Mouse (Mus musculus) kidney, adult 2 months (tissue): Measurements from ENCODE around the gene Cmklr1. TPM values are rescaled to one million over a fixed set of nuclear protein-coding genes. Genes with fewer than 3 reads are reported as not detected.

Experiments
- DNase-seq: peaks from one replicate; pipeline ENCODE4 v3.0.0; 2021
- H3K27ac ChIP-seq: fragments of 200-500 bp; 2 replicates; pipeline ENCODE4 v1.5.1; 2012; ENCODE audit warnings: low read depth, low read length, control low read depth, inconsistent platforms; ENCODE audit not compliant: insufficient read depth
- H3K27me3 ChIP-seq: fragments of 200-500 bp; replicated peaks from 2 replicates; pipeline ENCODE4 v1.6.1; 2012; ENCODE audit warnings: mild to moderate bottlenecking, moderate library complexity, low read length, inconsistent platforms; ENCODE audit not compliant: control insufficient read depth, insufficient read depth
- H3K36me3 ChIP-seq: fragments of 200-500 bp; 2 replicates; pipeline ENCODE4 v1.6.1; 2012; ENCODE audit warnings: mild to moderate bottlenecking, moderate library complexity, low read length, inconsistent platforms; ENCODE audit not compliant: control insufficient read depth, insufficient read depth
- H3K4me1 ChIP-seq: fragments of 200-500 bp; 2 replicates; pipeline ENCODE4 v1.6.1; 2011; ENCODE audit warnings: low read length; ENCODE audit not compliant: control insufficient read depth, insufficient read depth
- H3K4me3 ChIP-seq: fragments of 200-500 bp; 2 replicates; pipeline ENCODE4 v1.5.1; 2011; ENCODE audit warnings: mild to moderate bottlenecking, low read depth, low read length, control low read depth; ENCODE audit not compliant: insufficient read depth
- CTCF ChIP-seq: fragments of 200-500 bp; conservative IDR thresholded peaks from 2 replicates; pipeline ENCODE4 v1.5.1; 2011; ENCODE audit warnings: low read depth, mild to moderate bottlenecking, control low read depth, low read length, moderate library complexity, mixed read lengths; ENCODE audit not compliant: insufficient read depth, insufficient read length
- POLR2A ChIP-seq: fragments of 200-500 bp; IDR thresholded peaks from one replicate; pipeline ENCODE4 v1.6.1; 2011; ENCODE audit warnings: low read depth, low read length, control low read depth
- WGBS: fragments of 180-500 bp; shearing (Covaris S2); methylation state at CpG from one replicate; pipeline ENCODE4 v1.1.7; 2018; 5-methylcytosine and 5-hydroxymethylcytosine counted together
- polyA plus RNA-seq: library from polyadenylated mRNA; depleted of rRNA; stranded (reverse); fragments of >200 nt; gene quantifications from 2 replicates; pipeline ENCODE4 v1.2.3, GENCODE M21; 2012

The Cmklr1 gene
- polyA plus RNA-seq, 1 experiment: 19.4 TPM

DNA sequence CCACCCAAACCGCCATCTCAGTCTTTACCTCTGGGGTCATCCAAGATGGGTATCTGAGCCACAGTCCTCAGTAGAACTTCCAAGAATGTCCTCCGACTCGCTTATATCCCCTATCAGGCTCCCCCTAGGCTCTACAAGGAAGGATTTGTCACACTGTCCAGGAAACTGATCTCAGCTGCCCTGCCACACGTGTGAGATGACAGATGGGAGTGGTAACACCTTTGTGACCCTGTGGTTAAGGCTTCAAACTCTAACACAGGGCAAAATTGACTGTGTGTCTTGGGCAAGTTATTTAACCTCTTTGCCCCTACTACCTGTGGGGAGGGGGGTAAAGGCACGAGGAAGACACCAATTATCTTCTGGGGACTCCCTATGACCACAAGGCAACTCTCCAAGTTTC, 11.1 kb downstream of the Cmklr1 start:
- TF ChIP-seq CTCF (no peak), POLR2A (no peak)
- 66% methylated on average over 5 of the region's 5 CpGs for WGBS

DNA sequence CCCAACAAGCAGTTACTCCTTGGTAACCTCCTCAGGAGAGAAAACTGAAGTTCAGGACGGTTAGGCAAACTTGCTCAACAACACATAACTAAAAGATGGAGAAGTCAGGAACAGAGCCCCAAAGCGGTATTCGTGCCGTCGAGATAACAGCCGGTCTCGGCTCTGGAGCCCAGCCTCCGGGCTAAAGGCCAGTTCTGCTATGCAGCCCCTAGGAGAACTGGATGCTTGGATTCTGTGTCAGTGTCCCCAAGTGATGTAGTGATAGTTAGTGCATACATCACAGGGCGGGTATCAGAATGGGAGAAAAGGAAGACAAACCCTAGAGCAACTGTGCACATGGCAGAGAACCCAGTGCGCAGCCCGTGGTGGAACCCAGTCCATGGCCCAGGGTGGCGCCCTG, 12.2 kb downstream of the Cmklr1 start:
- H3K27me3 ChIP-seq: no peaks in the 10 kb centered on the region
- no peak overlapping the region for H3K27ac ChIP-seq
- no peak for TF ChIP-seq CTCF
- no peak for TF ChIP-seq POLR2A
- no peak for DNase-seq
- peaks cover 6% of the 10 kb centered on the region; the same call in 1 of the 2 replicates for H3K4me1 ChIP-seq
- WGBS: 72% methylated on average over 12 of the region's 12 CpGs
- H3K4me3 ChIP-seq: no peak overlapping the region
- no peaks in the 10 kb centered on the region for H3K36me3 ChIP-seq

More for the DNA sequence above, 11.1 kb downstream of the Cmklr1 start:
- Histone ChIP-seq H3K36me3 (no peaks in the 10 kb centered on the region), H3K4me1 (peaks cover 3% of the 10 kb centered on the region; the same call in 1 of the 2 replicates), H3K27me3 (no peaks in the 10 kb centered on the region), H3K27ac (no peak overlapping the region), H3K4me3 (no peak overlapping the region)
- DNase-seq: peak; percentile 47

DNA sequence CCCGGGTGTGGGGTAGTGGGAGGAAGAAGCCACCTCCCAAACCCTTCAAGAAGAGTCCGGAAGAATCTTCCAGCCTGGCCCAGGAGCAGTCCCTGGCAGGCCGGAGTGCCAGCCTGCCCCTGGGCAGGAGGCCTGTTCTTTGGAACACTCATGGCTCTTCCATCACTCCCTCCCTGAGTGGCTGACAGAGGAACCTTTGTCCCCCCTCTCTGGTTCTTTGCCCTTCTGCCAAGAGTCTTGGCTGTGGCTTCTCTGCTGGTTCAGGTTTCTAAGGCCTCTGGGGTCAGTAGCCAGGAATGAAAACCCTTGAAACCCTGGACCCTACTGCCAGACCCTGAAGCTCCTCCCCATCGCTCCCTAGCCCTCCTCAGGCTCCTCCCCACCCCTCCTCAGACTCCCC, 12.6 kb downstream of the Cmklr1 start:
- H3K4me3 ChIP-seq: no peak overlapping the region
- peaks cover 6% of the 10 kb centered on the region; the same call in 1 of the 2 replicates for H3K4me1 ChIP-seq
- no peak for TF ChIP-seq CTCF
- no peak for TF ChIP-seq POLR2A
- H3K27me3 ChIP-seq: no peaks in the 10 kb centered on the region
- WGBS: 52% methylated on average over 4 of the region's 4 CpGs
- no peaks in the 10 kb centered on the region for H3K36me3 ChIP-seq
- peak; percentile 68 for DNase-seq
- H3K27ac ChIP-seq: no peak overlapping the region

DNA sequence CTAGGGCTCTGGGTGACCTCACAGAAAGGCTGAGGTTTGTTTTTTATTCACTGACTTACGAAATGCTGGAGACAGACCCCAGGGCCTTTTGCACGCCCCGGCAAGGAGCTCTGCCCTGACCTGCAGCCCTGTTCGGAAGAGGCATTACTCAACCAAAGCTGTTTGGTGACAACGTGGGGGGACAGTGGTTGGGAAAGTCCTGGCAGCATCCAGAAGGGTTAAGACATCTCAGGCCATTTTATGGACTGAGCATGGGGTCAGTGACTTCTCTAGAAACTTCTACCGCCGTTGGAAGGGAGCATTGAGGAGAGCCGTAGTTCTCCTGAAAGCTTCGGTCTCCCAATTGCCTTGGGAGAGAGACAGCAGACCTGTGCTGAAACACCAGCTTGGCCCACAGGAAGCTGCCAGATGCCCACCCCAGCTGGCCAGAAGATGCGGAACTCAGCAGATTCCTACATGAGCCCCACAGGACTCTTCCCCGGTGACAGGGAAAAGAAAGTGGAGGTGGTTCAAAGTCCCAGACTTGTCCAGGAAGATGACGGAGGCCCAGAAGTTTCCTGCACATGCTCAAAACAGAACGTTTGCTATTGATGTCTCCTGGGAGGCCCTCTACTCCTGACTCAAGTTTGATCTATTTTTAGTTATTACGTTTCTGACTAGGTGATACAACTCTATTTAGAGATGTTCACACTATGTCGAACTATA, 14.2 kb downstream of the Cmklr1 start:
- TF ChIP-seq CTCF (no peak), POLR2A (no peak)
- WGBS: 68% methylated on average over 15 of the region's 15 CpGs
- peak; percentile 50 for DNase-seq
- H3K36me3 ChIP-seq: no peaks in the 10 kb centered on the region
- H3K27ac ChIP-seq: no peak overlapping the region
- H3K4me1 ChIP-seq: peaks cover 6% of the 10 kb centered on the region; the same call in 1 of the 2 replicates
- no peak overlapping the region for H3K4me3 ChIP-seq
- no peaks in the 10 kb centered on the region for H3K27me3 ChIP-seq

DNA sequence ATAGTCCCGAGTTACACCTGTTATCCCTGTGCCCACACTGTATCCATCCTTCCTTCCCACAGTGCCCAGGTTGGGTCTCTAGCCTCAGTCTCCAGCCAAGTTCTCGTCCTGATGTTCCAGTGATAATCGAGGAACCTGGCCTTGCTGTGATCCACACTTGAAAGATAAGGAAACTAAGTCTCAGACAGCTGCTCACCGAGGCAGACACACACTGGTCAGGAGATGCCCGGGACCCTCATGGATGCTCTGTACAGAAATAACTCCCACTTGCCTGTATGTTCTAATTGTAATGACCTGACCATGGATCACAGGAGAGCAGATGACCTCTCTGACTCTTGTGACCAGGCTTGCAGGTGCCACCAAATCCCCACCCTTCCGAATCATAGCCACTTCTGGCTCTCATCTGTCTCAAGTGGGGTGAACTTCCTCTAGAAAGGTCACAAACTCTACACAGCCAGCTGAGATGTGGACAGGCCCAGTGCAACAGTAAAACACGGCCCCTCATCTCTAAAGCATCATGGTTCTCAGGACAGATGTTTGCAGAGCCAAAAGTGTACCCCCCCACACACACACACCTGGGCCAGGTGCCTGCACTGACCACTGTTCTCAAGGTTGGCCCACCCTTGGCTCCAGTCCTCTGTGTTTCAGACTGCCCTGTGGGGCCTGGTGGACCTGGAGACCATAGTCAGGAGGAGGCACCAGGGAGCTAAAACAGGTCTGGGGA, 15.2 kb downstream of the Cmklr1 start:
- Histone ChIP-seq H3K36me3 (no peaks in the 10 kb centered on the region), H3K27me3 (no peaks in the 10 kb centered on the region), H3K27ac (peak overlapping the region; percentile 12; the same call in 1 of the 2 replicates), H3K4me3 (no peak overlapping the region), H3K4me1 (peaks cover 6% of the 10 kb centered on the region; the same call in 1 of the 2 replicates)
- peak; percentile 45 for DNase-seq
- no peak for TF ChIP-seq CTCF
- TF ChIP-seq POLR2A: no peak
- WGBS: 74% methylated on average over 7 of the region's 7 CpGs

DNA sequence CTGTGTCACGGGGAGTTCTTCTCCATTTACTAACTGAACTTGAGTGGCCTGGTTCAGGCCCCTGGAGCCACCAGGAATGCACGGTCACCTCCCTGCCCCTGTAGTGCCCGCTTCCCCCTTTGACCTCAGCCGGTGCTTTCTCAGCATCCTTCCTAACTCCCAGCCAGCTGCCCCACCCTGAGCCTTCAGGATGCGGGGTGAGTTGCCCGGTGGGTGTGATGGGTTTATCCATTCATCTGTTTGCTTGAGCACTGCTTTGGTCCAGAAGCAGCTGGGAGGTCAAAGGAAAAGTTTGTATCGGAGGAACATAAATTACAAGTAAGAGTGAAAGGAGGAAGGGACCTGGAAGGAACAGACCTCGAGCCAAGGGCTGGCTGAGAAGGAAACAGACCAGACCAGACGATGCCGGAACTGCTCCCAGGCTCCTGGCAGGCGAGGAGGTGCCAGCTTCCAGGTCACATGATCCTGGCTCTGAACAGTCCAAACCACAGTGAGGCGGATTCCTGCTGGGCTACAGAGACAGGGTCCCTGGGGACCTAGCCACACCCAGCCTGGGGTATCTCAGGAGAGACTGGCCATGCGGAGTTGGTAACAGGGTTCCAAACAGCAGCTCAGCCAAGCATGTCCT, 16.1 kb downstream of the Cmklr1 start:
- Histone ChIP-seq H3K36me3 (no peaks in the 10 kb centered on the region), H3K4me3 (no peak overlapping the region), H3K27me3 (no peaks in the 10 kb centered on the region), H3K27ac (peak overlapping the region; percentile 52; the same call in 1 of the 2 replicates), H3K4me1 (peaks cover 6% of the 10 kb centered on the region; the same call in 1 of the 2 replicates)
- DNase-seq: peak; percentile 93
- TF ChIP-seq CTCF (no peak), POLR2A (no peak)
- WGBS: 9% methylated on average over 13 of the region's 13 CpGs
